Mouse (Mus musculus) neutrophil, adult 65 days (primary cell): ENCODE results near the gene Olfr1044. TPM values are rescaled to one million over a fixed set of nuclear protein-coding genes. Genes with fewer than 3 reads are reported as not detected.

Experiments used
- total RNA-seq: library from RNA; stranded (reverse); gene quantifications from 2 replicates; pipeline ENCODE4 v1.2.4, GENCODE M21; 2023

The Olfr1044 gene
- total RNA-seq: not detected in 2 replicates

DNA sequence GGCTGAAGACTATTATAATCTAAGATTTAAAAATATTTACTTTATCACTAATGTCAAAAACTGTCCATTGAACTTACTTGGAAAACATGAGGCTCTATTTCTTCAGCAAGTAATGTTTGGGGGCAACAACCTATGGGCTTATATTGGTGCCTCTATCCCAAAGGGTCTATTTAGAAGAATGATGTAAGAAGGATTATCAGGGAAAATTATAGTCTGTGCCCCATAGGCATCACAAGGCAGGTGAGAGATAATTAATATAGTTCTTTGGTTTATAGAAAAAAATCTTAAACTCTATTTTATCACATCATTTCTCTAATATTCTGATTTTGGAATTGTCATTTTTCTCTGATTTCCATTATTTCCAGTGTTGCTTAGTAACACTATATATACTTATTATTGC is at the start of gene Olfr1044:
TSS of gene Olfr1044 (minus strand) at position 101 of the 400 bp plus-strand sequence.

GRCm38 (mm10) chr2:86219214-86219613 is 41.6 kb upstream of the Olfr1044 start, which contains the start of gene Olfr1046:
Gene Olfr1046, minus strand, starts transcription at chr2:86219314.

DNA sequence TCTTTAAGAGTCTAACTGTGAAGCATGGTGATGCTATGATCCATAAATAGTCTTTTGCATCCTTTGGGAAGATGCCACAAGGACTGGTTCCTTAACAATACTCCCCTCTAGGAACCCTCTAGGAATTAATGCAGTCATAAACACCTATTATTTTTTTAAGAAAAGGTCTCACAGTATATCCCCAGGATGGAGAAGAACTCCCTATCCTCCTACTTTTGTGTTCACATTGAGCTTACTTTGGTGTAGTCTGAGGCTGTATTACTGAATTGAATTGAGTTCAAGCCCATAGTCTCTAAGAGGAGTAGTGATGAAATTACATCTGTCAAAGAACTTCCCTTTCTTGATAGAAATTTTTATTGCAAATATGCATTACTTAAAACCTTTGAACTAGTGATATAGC is 25.3 kb upstream of the Olfr1044 start, which contains the start of gene Olfr1045:
TSS of gene Olfr1045 (minus strand) at position 101 of the 400 bp plus-strand sequence.

GRCm38 (mm10) chr2:86185583-86185982 is 8.0 kb upstream of the Olfr1044 start, which contains the start of gene Olfr52:
Gene Olfr52, minus strand, starts transcription at chr2:86185683.

GRCm38 (mm10) chr2:86167422-86167821 is 10.2 kb downstream of the Olfr1044 start, which contains the start of gene Olfr1043:
Gene Olfr1043, minus strand, starts transcription at chr2:86167522.

GRCm38 (mm10) chr2:86161738-86162137 is 15.9 kb downstream of the Olfr1044 start, which contains the start of gene Olfr1042:
Gene Olfr1042, minus strand, starts transcription at chr2:86161838.

GRCm38 (mm10) chr2:86146632-86147031 is 31.0 kb downstream of the Olfr1044 start, which contains the start of gene Olfr1040:
Gene Olfr1040, minus strand, starts transcription at chr2:86146732.

GRCm38 (mm10) chr2:86135828-86136227 is 41.8 kb downstream of the Olfr1044 start, which contains the start of gene Olfr1039:
Gene Olfr1039, minus strand, starts transcription at chr2:86135928.

Other genes with a start within 250 kb of the Olfr1044 start
- 0.13 TPM in 1 of 2 replicates, not detected in the other for gene Olfr1028, start 227.4 kb downstream of the Olfr1044 start, total RNA-seq
- not detected in 2 replicates for gene Olfr1029, start 203.9 kb downstream of the Olfr1044 start, total RNA-seq
- gene Olfr1030, start 198.5 kb downstream of the Olfr1044 start, total RNA-seq: not detected in 2 replicates
- gene Olfr1031, start 187.5 kb downstream of the Olfr1044 start, total RNA-seq: not detected in 2 replicates
- not detected in 2 replicates for gene Olfr1032, start 172.3 kb downstream of the Olfr1044 start, total RNA-seq
- gene Olfr1033, start 157.2 kb downstream of the Olfr1044 start, total RNA-seq: not detected in 2 replicates
- gene Olfr1034, start 132.0 kb downstream of the Olfr1044 start, total RNA-seq: not detected in 2 replicates
- not detected in 2 replicates for gene Olfr1036, start 103.8 kb downstream of the Olfr1044 start, total RNA-seq
- gene Olfr1037, start 90.4 kb downstream of the Olfr1044 start, total RNA-seq: not detected in 2 replicates
- gene Olfr1039, start 41.9 kb downstream of the Olfr1044 start, total RNA-seq: not detected in 2 replicates
- gene Olfr1040, start 31.1 kb downstream of the Olfr1044 start, total RNA-seq: not detected in 2 replicates
- gene Olfr1042, start 16.0 kb downstream of the Olfr1044 start, total RNA-seq: not detected in 2 replicates
- gene Olfr1043, start 10.3 kb downstream of the Olfr1044 start, total RNA-seq: not detected in 2 replicates
- gene Olfr52, start 7.9 kb upstream of the Olfr1044 start, total RNA-seq: not detected in 2 replicates
- not detected in 2 replicates for gene Olfr1045, start 25.2 kb upstream of the Olfr1044 start, total RNA-seq
- gene Olfr1046, start 41.5 kb upstream of the Olfr1044 start, total RNA-seq: not detected in 2 replicates
- gene Olfr1047, start 53.6 kb upstream of the Olfr1044 start, total RNA-seq: not detected in 2 replicates
- gene Olfr1048, start 62.5 kb upstream of the Olfr1044 start, total RNA-seq: not detected in 2 replicates
- gene Olfr1049, start 80.5 kb upstream of the Olfr1044 start, total RNA-seq: not detected in 2 replicates
- gene Olfr1051, start 101.3 kb upstream of the Olfr1044 start, total RNA-seq: not detected in 2 replicates
- gene Olfr1052, start 114.6 kb upstream of the Olfr1044 start, total RNA-seq: not detected in 2 replicates
- not detected in 2 replicates for gene Olfr1053, start 137.5 kb upstream of the Olfr1044 start, total RNA-seq
- not detected in 2 replicates for gene Olfr1054, start 157.6 kb upstream of the Olfr1044 start, total RNA-seq
- gene Olfr1055, start 172.5 kb upstream of the Olfr1044 start, total RNA-seq: not detected in 2 replicates
- gene Olfr1056, start 184.6 kb upstream of the Olfr1044 start, total RNA-seq: not detected in 2 replicates
- gene Olfr1057, start 200.6 kb upstream of the Olfr1044 start, total RNA-seq: not detected in 2 replicates
- gene Olfr1058, start 210.7 kb upstream of the Olfr1044 start, total RNA-seq: not detected in 2 replicates
- gene Olfr1061, start 236.2 kb upstream of the Olfr1044 start, total RNA-seq: not detected in 2 replicates
- not detected in 2 replicates for gene Olfr1062, start 248.9 kb upstream of the Olfr1044 start, total RNA-seq